Mouse (Mus musculus) adrenal gland (tissue): ENCODE measurements around the gene Ahnak.
"Not testable (repeated sequence)": the region's sequence is repeated elsewhere in the genome, so short reads cannot be mapped to it uniquely, and the experiment has no call there.

Source experiments
- intact Hi-C: fragments of 180-260 bp; cut with DNase I; formaldehyde crosslinking; loops from one replicate; pipeline ENCODE4 v1.15.1; 2025

Gene Ahnak

DNA sequence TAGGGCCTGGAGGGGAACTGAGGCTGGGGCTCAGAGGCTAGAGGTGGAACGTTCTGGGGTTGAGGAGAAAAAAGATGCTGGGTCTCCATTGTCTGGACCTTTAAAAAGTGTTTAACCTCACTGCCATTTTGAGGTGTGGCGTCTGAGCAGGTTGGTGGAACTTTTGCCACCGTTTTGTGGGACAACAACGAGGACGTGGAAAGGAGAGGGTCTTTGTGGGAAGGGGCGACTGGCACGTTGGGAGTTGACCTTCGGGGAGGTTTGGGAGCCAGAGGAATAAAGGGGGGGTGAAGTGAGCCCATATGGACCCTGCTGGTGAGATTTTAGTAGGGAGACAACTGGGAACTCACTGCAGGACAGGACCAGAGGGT lies 21.7 kb upstream of the Ahnak start:
- intact Hi-C loops = no loop called here

DNA sequence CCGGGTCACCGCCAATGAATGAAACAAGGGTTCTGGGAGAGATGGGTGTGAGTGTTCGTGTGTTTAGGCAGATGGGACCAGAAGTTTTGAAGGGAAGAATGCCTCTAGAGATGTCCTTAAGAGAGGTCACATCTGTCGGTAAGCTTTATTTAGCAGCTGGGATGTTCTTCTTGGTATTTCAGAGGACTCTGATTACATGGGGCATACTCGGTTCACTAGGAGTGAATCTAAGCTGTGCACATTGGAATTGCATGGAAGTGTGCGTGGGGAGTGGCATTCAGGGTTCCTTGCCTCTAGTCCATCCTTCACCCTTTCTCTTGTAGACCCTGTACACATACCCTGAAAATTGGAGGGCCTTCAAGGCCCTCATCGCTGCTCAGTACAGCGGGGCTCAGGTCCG lies 21.2 kb upstream of the Ahnak start:
- intact Hi-C loops = no loop called here

DNA sequence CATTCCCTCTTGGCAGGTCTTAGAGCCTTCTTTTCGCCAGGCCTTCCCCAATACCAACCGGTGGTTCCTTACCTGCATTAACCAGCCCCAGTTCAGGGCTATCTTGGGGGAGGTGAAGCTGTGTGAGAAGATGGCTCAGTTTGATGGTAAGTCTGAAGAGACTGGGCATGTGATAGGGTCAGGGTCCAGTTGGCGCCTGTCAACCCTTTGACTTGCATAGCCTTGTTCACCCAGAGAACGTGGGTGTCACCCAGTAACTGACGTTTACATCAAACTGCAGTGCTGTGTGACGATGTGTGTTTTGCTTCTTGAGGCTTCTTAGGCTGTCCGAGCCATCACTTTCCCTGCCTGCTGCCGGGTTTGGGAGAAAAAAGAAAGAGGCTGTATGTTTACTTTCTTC lies 16.6 kb upstream of the Ahnak start:
- intact Hi-C loops = not testable (repeated sequence)

DNA sequence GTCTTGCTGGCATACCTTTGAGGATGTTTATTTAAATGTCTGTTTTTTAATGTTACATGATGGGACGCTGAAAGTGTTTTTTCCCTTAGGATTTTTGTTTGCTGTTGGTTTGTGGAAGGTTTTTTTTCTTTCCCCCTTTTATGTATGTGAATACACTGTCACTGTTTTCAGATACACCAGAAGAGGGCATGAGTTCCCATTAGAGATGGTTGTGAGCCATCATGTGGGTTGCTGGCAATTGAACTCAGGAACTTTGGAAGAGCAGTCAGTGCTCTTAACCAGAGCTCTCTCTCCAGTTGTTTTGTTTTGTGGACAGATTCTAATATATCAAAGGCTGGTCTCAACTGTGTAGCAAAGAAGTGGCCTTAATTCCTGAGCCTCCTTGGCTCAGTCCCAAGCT lies 14.4 kb upstream of the Ahnak start:
- intact Hi-C loops = no loop called here

DNA sequence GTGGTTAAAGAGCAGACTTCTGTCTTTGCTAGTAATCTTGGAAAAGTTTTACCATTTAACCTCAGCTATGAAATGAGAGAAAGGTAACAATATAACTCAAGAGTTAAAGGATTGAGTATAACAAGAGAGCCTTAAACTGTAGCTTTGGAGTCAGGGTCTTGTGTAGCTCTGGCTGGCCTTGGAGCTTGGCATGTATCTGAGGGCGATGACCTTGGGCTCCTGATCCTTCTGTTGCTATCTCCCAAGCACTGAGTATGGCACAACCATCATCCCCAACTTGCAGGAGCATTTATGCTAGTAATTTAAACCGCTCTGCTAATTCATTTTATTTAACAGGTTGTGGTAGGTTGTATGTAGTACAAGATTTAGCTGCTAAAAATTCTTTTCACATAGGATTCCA lies 13.6 kb upstream of the Ahnak start:
- intact Hi-C loops = no loop called here

DNA sequence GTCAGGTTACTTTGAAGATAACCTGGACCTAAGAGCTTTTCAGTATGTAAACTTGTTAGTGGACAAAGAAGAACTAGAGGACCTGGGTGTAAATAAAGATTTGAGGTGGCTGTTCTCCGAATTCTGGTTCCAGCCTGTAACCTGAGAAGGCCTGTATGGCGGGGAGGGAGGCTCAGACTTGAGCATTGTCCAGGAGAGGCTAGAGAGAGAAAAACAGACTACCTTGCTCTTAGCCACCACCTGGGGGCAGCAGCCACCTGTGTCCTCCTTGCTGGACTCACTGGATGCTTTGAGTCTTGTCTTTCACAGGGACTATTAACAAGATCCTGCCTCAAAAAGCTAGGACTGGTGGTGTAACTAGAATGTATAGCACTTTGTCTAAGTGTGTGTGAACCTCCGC lies 12.5 kb upstream of the Ahnak start:
- intact Hi-C loops = no loop called here

DNA sequence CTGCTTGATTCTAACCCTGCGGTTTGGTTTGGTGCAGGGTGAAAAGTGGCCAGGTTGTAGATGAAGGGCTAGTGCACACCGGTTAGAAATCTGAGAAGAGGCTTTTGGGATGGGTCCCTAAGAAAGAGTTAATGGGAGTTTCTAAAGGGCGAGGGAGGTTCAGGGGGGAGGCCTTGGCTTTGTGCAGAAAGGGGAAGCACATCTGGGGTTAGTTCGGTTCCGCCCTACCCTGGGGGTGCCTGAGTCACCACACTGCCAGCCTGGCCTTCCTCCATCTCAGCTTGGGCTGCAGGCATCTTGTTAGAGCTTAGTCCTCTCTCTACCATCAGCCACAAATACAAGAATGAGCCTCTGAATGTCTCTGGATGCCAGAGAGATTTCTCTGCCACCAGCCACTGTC lies 8.3 kb upstream of the Ahnak start:
- intact Hi-C loops = no loop called here

DNA sequence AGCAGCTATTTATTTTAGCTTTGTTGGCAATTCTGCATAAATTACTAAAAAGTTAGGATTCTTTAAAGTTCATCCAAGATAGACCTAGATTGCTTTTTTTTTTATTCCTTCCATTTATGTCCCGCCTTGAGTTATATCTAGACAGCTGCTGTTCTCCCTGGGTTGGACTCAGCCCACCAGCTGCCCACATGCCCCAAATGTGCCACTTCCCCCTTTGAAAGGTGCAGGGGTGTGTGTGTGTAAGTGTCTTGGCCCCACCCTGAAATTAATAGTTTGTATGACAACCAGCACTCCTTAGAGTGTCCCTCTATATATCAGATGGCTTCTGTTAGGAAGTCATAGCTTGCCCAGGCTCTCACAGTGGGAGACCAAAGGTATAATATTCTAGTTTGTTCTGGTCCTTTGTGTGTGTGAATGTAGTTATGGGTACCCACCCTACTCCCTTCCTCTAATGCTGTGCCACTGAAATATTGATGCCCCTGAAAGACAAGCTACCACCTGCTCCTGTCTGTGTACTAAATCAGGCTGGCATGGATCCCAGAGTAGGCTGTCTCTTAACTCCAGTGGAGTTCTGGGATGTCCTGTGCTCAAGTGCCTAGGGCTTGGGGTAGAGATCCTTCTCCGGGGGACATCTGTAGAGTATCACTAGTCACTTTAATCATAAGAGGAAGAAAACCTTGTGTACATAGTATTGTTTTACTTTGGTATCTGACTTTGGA lies 7.5 kb upstream of the Ahnak start:
- intact Hi-C loops = no loop called here

DNA sequence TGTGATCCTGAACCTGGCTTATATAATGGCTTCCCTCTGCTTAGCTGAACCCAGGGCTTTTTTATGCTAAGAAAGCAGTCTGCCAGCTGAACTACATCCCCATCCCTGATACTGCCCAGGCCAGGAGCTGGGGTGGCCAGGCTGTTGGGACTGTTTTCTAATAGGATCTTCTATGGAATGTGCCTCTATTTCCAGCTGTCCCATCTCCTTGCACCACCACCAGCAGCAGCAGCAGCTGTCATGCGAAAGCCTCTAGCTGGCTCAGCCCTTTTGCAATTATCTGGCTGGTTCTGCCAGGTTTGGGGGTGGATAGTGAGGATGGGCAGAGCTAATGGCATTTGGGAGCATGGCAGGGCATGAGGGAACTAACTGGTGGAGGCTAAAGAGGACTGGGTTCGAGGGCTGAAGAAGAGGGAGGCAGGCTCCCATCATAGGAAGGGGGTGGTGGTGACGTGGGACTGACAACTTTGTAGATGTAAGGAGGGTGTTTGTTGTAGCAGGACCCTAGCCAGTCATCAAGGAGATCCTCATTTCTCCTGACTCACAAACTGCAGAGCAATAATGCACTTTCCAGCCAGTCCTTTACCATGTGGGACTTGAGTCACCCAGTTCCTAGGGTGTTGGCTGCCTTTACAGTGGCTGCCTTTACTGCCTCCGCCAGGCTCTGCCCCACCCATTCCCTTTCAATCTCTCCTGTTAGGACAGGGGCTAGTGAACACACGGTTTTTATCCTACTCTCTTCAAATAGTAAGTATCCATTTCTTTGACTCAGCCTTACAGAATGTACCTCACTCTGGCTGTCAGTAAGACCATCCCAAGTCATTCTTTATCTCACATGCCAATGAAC lies 6.6 kb upstream of the Ahnak start:
- intact Hi-C loops = no loop called here

DNA sequence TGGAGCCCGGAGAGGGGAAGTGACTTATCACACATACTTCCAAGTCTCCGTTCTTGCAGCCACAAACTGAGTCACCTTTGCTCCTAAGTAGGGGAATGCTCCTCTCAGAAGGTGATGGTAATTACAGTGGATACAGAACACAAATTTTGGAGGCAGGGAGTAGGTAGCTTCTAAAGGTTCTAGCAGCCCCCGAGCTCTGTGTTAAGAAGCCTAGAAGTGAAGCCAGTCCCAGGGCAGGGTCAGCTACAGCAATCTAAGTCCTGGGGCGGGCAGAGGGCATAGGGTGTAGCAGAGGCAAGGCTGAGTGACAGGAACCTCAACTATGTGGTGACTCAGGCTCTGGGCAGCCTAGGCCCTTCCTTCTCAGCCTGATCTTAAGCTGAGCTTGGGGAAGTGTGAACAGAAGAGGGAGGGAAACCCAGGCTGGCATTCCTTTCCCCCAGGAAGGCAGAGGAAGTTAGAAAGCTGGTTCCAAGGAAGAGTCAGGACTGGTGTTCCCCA lies 5.9 kb upstream of the Ahnak start:
- intact Hi-C loops = no loop called here

DNA sequence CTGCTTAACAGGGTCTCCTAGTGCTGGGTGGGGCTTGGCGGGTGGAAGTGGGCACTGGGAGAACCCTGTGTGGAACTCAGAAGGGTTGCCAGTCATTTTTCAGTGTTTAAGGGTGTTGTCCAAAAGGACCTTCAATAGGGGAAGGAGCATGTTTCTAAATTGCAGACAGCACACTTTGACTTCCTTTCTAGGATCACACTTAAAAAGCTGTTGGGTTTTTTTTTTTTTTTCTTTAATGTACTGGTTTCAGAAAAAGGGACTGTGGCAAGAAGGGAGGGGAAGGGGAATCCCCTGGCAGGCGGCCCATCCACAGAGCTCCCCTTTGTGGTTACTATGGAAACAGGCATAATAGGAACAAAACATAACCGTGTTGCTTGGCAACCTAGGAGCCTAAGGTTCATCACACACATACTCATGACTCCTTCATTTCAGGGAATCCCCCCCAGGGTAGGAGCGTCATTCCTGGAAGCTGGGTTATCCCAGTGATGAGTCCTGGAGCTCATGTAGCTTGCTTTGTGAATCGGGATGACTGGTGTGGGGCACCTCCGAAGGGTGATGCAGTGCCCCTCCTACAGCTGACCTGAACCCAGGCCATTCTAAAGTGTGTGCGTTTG lies 4.7 kb upstream of the Ahnak start:
- intact Hi-C loops = no loop called here

DNA sequence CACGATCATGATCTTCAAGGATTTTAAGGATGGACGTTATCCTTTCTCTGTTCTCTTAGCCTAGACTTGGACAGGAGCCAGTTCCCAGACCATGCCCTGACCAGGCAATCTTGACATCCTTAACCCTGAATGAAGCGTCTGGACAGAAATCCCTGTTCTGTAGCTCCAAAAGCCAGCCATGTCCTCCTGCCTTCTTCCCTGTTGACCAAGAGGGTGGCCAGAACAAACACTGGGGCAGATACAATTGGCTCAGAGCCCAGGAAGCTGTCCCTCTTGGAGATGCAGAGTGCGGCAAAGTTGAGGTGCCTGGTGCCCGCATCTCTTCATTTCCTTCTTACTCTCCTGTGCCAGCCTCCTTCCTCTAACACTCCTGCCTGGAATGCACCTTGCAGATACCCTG lies 3.2 kb upstream of the Ahnak start:
- intact Hi-C loops = no loop called here

DNA sequence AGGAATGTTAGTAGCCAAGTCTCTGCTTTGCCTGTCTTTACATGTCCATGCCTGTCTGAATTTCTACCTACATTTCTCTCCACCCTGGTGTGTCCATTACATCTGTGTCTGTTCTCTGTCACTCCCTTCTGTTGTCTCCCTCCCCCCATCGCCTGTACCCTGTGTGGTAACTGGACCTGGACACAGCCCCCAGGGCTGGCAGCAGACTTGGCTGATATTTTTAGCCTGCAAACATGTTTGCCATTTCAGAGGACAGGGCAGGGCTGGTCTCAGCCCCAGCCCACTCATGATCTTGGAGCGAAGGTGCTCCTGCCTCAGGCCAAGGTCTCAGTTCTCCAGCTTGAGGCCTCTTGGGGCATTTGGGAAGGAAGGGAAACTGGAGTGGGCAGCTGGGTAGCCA lies 1.3 kb upstream of the Ahnak start:
- intact Hi-C loops = no loop called here

DNA sequence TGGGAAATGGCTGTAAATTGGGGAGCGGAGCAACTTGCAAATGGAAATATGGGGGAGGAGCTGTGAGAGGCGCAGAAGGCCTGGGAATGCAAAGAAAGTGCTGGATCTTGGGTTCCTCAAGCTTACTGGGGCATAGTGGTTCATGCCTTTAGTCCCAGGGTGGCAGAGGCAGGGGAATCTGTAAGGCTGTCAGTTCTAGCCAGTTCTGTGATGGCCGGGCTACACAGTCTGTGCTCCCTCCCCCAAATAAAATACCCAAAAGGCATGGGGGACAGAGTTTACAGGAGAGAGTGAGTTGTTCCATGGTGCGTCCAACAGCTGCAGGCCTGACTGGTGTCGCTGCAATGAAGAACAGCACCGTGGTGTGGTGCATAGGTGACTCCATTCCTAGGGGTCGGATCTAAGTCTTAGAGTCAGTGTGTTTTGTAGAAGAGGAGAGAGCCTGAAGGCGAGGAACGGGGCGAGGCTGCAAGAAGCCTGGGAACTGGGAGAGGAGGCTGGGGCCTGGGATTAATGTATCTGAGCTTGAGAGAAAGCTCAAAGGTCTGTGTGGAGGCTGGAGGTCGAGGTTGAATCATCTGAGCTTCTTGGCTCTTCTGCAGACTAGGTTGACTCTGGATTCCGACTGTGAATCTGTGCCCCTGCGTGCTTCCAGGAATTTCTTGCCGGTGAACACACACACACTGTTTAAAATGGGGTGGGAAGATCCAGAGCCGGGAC lies 578 bp upstream of the Ahnak start:
- intact Hi-C loops = no loop called here

DNA sequence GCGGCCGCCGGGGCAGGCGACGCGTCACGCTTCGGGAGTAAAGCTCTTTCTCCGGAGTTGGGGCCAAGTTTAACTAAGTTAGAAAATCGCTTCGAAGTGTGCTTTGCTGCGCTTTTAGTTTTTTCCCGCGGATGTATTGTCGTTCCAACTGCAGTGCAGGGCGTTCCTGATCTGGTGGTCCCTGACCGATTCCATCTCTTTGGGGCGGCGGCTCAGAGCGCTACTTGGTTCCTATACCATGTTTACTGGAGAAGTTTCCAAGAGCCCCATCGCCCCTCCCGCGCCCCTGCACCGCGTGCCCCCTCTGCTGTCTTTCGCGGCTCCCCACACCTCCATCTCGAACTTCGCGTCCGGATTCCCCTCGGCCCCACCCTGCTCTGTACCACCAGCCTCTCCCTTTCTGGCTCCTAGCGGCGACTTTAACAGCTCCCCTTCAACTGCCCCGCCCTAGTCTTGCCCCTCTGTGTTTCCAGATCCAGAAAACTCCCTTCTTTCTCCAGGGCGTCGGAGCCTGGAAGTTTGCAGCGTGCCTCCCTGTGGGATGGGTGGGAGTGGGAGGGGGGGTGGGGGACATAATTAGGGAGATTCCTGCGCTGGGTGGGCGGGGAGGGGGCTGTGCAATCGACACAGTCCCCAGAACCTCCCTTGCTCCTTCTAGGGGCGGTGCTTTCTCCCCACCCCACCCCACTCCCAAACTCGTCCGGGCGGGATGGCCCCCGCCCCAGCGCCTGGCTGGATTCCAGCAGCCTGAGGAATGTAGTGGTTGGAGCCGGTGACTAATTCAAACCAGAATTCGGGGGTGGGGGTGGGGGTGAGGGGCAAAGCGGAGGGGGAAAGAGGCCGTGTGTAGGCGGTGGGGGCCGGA lies 715 bp downstream of the Ahnak start:
- intact Hi-C loops = no loop called here

DNA sequence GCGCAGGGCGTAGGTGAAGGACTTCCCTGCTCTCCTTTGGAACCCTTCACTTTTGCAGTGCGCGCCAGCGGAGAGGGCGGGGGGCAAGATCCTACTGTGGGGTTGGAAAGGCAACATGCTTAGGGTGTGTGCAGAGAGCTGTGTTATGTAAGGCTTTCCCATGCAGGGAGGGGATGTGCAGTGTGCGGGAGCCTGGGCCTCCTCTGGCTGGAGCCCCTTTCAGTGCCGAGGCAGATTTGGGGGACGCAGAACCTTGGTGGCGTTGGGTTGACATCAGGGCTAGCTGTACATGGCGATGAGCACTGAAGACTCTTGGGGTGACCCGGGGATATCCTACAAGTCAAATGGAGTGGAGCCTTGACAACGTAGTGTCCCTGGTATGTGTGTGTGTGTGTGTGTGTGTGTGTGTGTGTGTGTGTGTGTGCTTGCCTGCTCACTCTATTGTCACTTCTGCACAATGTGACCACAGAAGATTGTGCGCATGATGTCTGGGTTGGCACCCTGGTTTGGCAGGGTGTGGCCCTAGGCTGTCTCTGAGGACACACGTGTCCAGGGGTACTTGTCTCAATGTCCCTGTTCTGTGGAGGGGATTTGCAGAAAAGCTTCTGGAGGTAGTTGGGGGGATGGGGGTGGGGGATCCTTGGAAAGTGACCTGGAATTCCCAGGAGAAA lies 1.5 kb downstream of the Ahnak start:
- intact Hi-C loops = no loop called here

DNA sequence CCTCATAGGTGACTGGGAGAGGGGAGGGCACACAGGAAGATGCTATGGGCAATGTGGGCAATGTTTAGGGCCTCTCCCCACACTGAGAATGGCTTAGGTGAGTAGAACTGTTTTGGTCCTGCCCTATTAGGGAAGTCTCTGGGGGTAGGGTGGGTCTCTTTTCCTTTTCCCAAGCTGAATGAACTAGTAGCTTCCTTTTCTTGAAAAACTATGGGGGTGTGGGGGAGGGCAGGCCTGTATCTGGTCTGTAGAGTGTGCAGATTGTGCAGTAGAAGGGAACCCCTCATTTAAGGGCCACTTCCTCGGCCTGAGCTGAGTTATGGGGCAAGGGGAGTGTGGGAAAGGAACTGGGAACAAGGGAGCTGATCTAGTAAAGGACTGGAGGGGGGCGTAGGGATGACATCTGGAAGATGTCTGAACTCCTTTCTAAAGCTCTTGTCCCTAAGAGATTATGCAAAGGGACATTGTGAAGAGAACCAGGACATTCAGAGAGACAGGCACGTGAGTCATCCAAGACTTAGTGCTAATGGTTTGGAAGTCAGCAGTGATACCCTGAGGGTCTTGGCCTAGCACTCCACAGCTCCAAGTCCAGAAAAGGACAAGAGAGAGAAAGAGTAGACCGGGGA lies 2.3 kb downstream of the Ahnak start:
- intact Hi-C loops = no loop called here

DNA sequence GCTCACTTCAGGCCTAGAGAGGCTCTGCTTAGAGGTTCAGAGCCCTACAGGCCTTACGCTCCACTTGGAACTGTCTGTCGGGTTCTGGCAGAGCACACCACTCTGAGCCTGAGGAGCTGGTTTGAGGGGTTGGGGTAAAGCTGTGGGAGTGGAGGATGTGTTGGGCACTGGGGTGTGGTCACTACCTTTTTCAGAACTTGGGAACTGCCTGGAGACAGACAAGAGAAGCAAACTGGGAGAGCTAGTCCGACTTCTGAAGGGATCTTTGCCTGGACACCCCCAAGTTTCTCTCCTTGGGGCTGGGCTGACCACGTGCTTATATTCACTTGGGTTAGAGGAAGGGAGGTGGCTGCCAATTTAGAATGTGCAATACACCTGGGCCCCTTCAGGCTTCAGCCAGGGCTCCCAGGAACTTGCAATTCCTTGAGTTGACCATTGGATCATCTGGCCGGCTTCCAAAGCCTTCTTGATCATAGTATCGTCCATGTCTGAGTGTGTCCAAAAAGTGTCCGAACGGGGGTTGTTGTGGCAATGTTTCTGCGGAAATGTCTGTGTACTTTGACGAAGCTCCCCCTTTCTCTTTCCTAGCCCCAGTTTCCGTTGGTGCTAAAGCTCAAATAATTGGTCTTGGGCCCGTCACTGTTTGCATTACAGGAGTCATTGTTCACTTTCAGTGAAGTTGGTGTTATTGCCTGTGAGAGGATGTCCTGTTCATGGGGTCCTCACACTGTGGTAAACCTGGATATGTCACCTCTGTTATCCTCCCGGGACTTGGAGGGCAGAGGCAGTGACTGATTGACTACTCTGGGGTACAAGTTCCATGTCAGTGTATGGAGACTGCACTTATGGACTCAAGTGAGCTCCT lies 3.0 kb downstream of the Ahnak start:
- intact Hi-C loops = no loop called here
